Comparison of ENCODE assay signal across 8 mouse cellular contexts in genomic region chr5:73854025-73854773, GRCm38 (mm10).
A peak's percentile ranks its signal among the peaks of the same experiment; 100 is the strongest.
DNase-seq lines count a peak whose midpoint lies in the region; ATAC-seq and TF ChIP-seq lines count a peak whose summit lies in the region.

No protein-coding gene starts in this region.

- peaks cover 16% of the 10 kb centered on the region for H3K4me1 ChIP-seq in embryonic facial prominence, embryonic 10.5 days
- peaks cover 10% of the 10 kb centered on the region; the same call in 1 of the 2 replicates for H3K4me1 ChIP-seq in intestine, embryonic 16.5 days (ENCODE audit: control insufficient read depth, insufficient read depth, low read length)
- peaks cover 10% of the 10 kb centered on the region for H3K4me1 ChIP-seq in midbrain, embryonic 10.5 days
- H3K4me1 ChIP-seq in small intestine, adult 2 months (ENCODE audit: control insufficient read depth, insufficient read depth, insufficient read length, low read length): no peaks in the 10 kb centered on the region

- peak; percentile 72; the same call in 1 of the 2 replicates for TF ChIP-seq CTCF in small intestine, adult 2 months (IDR thresholded peaks at IDR 0.05; ENCODE audit: extremely low read depth, insufficient read length, insufficient replicate concordance, low read depth, low read length)

- H3K9ac ChIP-seq in intestine, embryonic 16.5 days (ENCODE audit: low read depth, low read length): no peak overlapping the region

- DNase-seq in urinary bladder, adult 18-20 months (ENCODE audit: low spot score in 2 of 2): peak; percentile 43 to 64
- no peak for DNase-seq in urinary bladder, postnatal 10 days (ENCODE audit: low spot score)
- peak; percentile 84 for DNase-seq in embryonic facial prominence, embryonic 10.5 days (ENCODE audit: low spot score)
- peak; percentile 97 for DNase-seq in heart, adult 11 months
- DNase-seq in left cerebral cortex, postnatal 10 days (ENCODE audit: extremely low spot score in 1 of 2, low spot score in 2 of 2): peak; percentile 82 to 85
- peak; percentile 81 for DNase-seq in midbrain, embryonic 10.5 days (ENCODE audit: low spot score)

- no peaks in the 10 kb centered on the region for H3K36me3 ChIP-seq in embryonic facial prominence, embryonic 10.5 days (replicated peaks)
- no peaks in the 10 kb centered on the region for H3K36me3 ChIP-seq in intestine, embryonic 16.5 days (ENCODE audit: control insufficient read depth, insufficient read depth, low read length)
- H3K36me3 ChIP-seq in midbrain, embryonic 10.5 days: no peaks in the 10 kb centered on the region
- no peaks in the 10 kb centered on the region for H3K36me3 ChIP-seq in small intestine, adult 2 months (ENCODE audit: control insufficient read depth, insufficient read depth, low read length)

- peak overlapping the region; percentile 24; the same call in 1 of the 2 replicates for H3K4me2 ChIP-seq in intestine, embryonic 16.5 days (ENCODE audit: low read depth, low read length)

- no peak overlapping the region for H3K4me3 ChIP-seq in embryonic facial prominence, embryonic 10.5 days
- H3K4me3 ChIP-seq in intestine, embryonic 16.5 days (ENCODE audit: low read length): no peak overlapping the region
- H3K4me3 ChIP-seq in midbrain, embryonic 10.5 days: no peak overlapping the region
- H3K4me3 ChIP-seq in small intestine, adult 2 months (ENCODE audit: low read depth, low read length): no peak overlapping the region

- TF ChIP-seq POLR2A in small intestine, adult 2 months (IDR thresholded peaks at IDR 0.05; ENCODE audit: low read depth, low read length): no peak

- H3K27ac ChIP-seq in embryonic facial prominence, embryonic 10.5 days (replicated peaks): peak overlapping the region; percentile 69
- peak overlapping the region; percentile 51 for H3K27ac ChIP-seq in intestine, embryonic 16.5 days (ENCODE audit: low read length)
- peak overlapping the region; percentile 47 for H3K27ac ChIP-seq in midbrain, embryonic 10.5 days (replicated peaks)
- no peak overlapping the region for H3K27ac ChIP-seq in small intestine, adult 2 months (ENCODE audit: insufficient read depth, low read depth, low read length)

- WGBS in embryonic facial prominence, embryonic 10.5 days: 46% methylated on average over 22 of the region's 22 CpGs
- WGBS in intestine, embryonic 16.5 days: 34% methylated on average over 22 of the region's 22 CpGs
- WGBS in midbrain, embryonic 10.5 days: 50% methylated on average over 22 of the region's 22 CpGs
- 40% methylated on average over 22 of the region's 22 CpGs for WGBS in small intestine, adult 2 months

- intact Hi-C loops in left cerebral cortex, postnatal 10 days (cut with DNase I): loop anchor here (2.0 to 10.0 kb wide), 3 partner anchors 169 to 1299 kb away; partner anchors contain the start of gene Pdgfra

- peak; percentile 88 for ATAC-seq in intestine, embryonic 16.5 days

- 0 out of 2 replicates have a peak, but pooled peaks cover 6% of the 10 kb centered on the region for H3K27me3 ChIP-seq in embryonic facial prominence, embryonic 10.5 days (replicated peaks; ENCODE audit: low read depth, poor library complexity, severe bottlenecking)
- H3K27me3 ChIP-seq in intestine, embryonic 16.5 days (replicated peaks; ENCODE audit: control insufficient read depth, insufficient read depth, low read length): no peaks in the 10 kb centered on the region
- H3K27me3 ChIP-seq in midbrain, embryonic 10.5 days (ENCODE audit: low read depth, poor library complexity, severe bottlenecking): no peaks in the 10 kb centered on the region
- H3K27me3 ChIP-seq in small intestine, adult 2 months (ENCODE audit: control insufficient read depth, insufficient read depth, low read length): no peaks in the 10 kb centered on the region

- H3K9me3 ChIP-seq in embryonic facial prominence, embryonic 10.5 days: no peaks in the 10 kb centered on the region
- no peaks in the 10 kb centered on the region for H3K9me3 ChIP-seq in intestine, embryonic 16.5 days (ENCODE audit: control insufficient read depth, low read length)
- no peaks in the 10 kb centered on the region for H3K9me3 ChIP-seq in midbrain, embryonic 10.5 days (replicated peaks)
